ENCODE assay signal across 17 mouse cellular contexts in genomic region chr12:75827751-75828150, GRCm38 (mm10). TPM values are rescaled to one million over a fixed set of nuclear protein-coding genes. Genes with fewer than 3 reads are reported as not detected.
A peak's percentile ranks its signal among the peaks of the same experiment; 100 is the strongest.
DNase-seq lines count a peak whose midpoint lies in the region; ATAC-seq and TF ChIP-seq lines count a peak whose summit lies in the region.
"Had no signal": no experiment of that assay in that cellular context is flagged by ENCODE, and none has a peak within 500 bp of the region (broad histone marks: within the 10 kb centered on the region; RNA-seq: fewer than 3 reads in every experiment).

No protein-coding gene starts in this region.

- ATAC-seq in stomach, postnatal 0 days (ENCODE audit: low FRiP score, low TSS enrichment) = peak; percentile 84
- no peak for ATAC-seq in midbrain, embryonic 13.5 days
- no peak for ATAC-seq in midbrain, embryonic 16.5 days
- ATAC-seq: forebrain, embryonic 13.5 days had no signal

- TF ChIP-seq POLR2A in lung, adult 2 months (IDR thresholded peaks at IDR 0.05; ENCODE audit: borderline replicate concordance, extremely low read depth, low read depth, low read length) = no peak

- H3K4me2 ChIP-seq in stomach, postnatal 0 days (replicated peaks; ENCODE audit: low read depth) = peak overlapping the region; percentile 31
- H3K4me2 ChIP-seq in midbrain, embryonic 13.5 days (replicated peaks) = no peak overlapping the region
- H3K4me2 ChIP-seq in midbrain, embryonic 16.5 days (ENCODE audit: low read length) = no peak overlapping the region
- H3K4me2 ChIP-seq: forebrain, embryonic 13.5 days; midbrain, embryonic 11.5 days; neural tube, embryonic 12.5 days had no signal

- DNase-seq in adrenal gland, adult (ENCODE audit: inconsistent age in 2 of 2, low spot score in 1 of 2) = peak; percentile 77 to 88
- no peak for DNase-seq in adrenal gland, postnatal 4 days (ENCODE audit: low spot score in 2 of 2)
- DNase-seq in lung, adult 2 months = no peak
- DNase-seq in lung, postnatal 14 days = no peak
- peak; percentile 55 for DNase-seq in stomach, postnatal 0 days (ENCODE audit: low spot score)
- DNase-seq: cerebellum, adult 8-10 months; heart, adult 11 months; layer of hippocampus, adult 9-11 months; lung, postnatal 10 days; right cerebral cortex, adult 18-20 months had no signal

- H3K9me3 ChIP-seq in stomach, postnatal 0 days (ENCODE audit: control insufficient read depth, low read length) = no peaks in the 10 kb centered on the region
- H3K9me3 ChIP-seq in midbrain, embryonic 13.5 days = no peaks in the 10 kb centered on the region
- no peaks in the 10 kb centered on the region for H3K9me3 ChIP-seq in midbrain, embryonic 16.5 days (replicated peaks; ENCODE audit: control insufficient read depth, low read length, poor library complexity, severe bottlenecking)
- H3K9me3 ChIP-seq: forebrain, embryonic 13.5 days; G1E; neural tube, embryonic 12.5 days had no signal

- no peaks in the 10 kb centered on the region for H3K27me3 ChIP-seq in stomach, postnatal 0 days (ENCODE audit: control insufficient read depth, insufficient read depth, low read length)
- no peaks in the 10 kb centered on the region for H3K27me3 ChIP-seq in midbrain, embryonic 13.5 days
- no peaks in the 10 kb centered on the region for H3K27me3 ChIP-seq in midbrain, embryonic 16.5 days (ENCODE audit: control insufficient read depth, insufficient read depth, low read depth, low read length)
- H3K27me3 ChIP-seq: forebrain, embryonic 13.5 days; neural tube, embryonic 12.5 days had no signal

- 51% methylated on average over 15 of the region's 15 CpGs for WGBS in lung, adult 2 months
- 53% methylated on average over 15 of the region's 15 CpGs for WGBS in stomach, postnatal 0 days
- WGBS in midbrain, embryonic 13.5 days = 90% methylated on average over 15 of the region's 15 CpGs
- 88% methylated on average over 15 of the region's 15 CpGs for WGBS in midbrain, embryonic 16.5 days

- no peak for TF ChIP-seq CTCF in lung, adult 2 months (IDR thresholded peaks at IDR 0.05; ENCODE audit: insufficient read depth, low read length)
- TF ChIP-seq CTCF in stomach, postnatal 0 days (IDR thresholded peaks at IDR 0.05; ENCODE audit: low read depth) = no peak

- no peaks in the 10 kb centered on the region for H3K36me3 ChIP-seq in stomach, postnatal 0 days (ENCODE audit: control insufficient read depth, insufficient read depth, low read length)
- no peaks in the 10 kb centered on the region for H3K36me3 ChIP-seq in midbrain, embryonic 13.5 days
- H3K36me3 ChIP-seq in midbrain, embryonic 16.5 days (ENCODE audit: control insufficient read depth, insufficient read depth, low read length) = no peaks in the 10 kb centered on the region
- H3K36me3 ChIP-seq: G1E; neural tube, embryonic 12.5 days had no signal

- peaks cover 11% of the 10 kb centered on the region for H3K4me1 ChIP-seq in lung, adult 2 months (ENCODE audit: control insufficient read depth, insufficient read depth, low read length)
- H3K4me1 ChIP-seq in brown adipose tissue, adult 24 weeks (ENCODE audit: control insufficient read depth, insufficient read depth, insufficient read length, low read length) = peaks cover 24% of the 10 kb centered on the region
- H3K4me1 ChIP-seq in stomach, postnatal 0 days (replicated peaks; ENCODE audit: control insufficient read depth, insufficient read depth) = no peaks in the 10 kb centered on the region
- H3K4me1 ChIP-seq in midbrain, embryonic 13.5 days (replicated peaks) = 0 out of 2 replicates have a peak, but pooled peaks cover 5% of the 10 kb centered on the region
- H3K4me1 ChIP-seq in midbrain, embryonic 16.5 days (ENCODE audit: control insufficient read depth, insufficient read depth, low read length) = no peaks in the 10 kb centered on the region

- no peak overlapping the region for H3K9ac ChIP-seq in stomach, postnatal 0 days (ENCODE audit: low read length)
- no peak overlapping the region for H3K9ac ChIP-seq in midbrain, embryonic 13.5 days (replicated peaks)
- H3K9ac ChIP-seq in midbrain, embryonic 16.5 days (ENCODE audit: low read depth, low read length) = no peak overlapping the region
- H3K9ac ChIP-seq: forebrain, embryonic 13.5 days; neural tube, embryonic 12.5 days had no signal

- no peak for TF ChIP-seq EP300 in stomach, postnatal 0 days (optimal IDR thresholded peaks at IDR 0.05)

- H3K4me3 ChIP-seq in lung, adult 2 months (replicated peaks; ENCODE audit: extremely low read depth, low read depth, low read length) = peak overlapping the region; percentile 48
- peak overlapping the region; percentile 4; the same call in 1 of the 2 replicates for H3K4me3 ChIP-seq in brown adipose tissue, adult 24 weeks (ENCODE audit: insufficient read depth, low read depth, low read length)
- H3K4me3 ChIP-seq in stomach, postnatal 0 days (ENCODE audit: low read depth, low read length) = no peak overlapping the region
- H3K4me3 ChIP-seq in midbrain, embryonic 13.5 days (replicated peaks) = no peak overlapping the region
- no peak overlapping the region for H3K4me3 ChIP-seq in midbrain, embryonic 16.5 days (ENCODE audit: low read depth, low read length)
- H3K4me3 ChIP-seq: forebrain, embryonic 13.5 days; neural tube, embryonic 12.5 days had no signal

- peak overlapping the region; percentile 20 for H3K27ac ChIP-seq in brown adipose tissue, adult 24 weeks (replicated peaks; ENCODE audit: low read depth, low read length)
- peak overlapping the region; percentile 76 for H3K27ac ChIP-seq in stomach, postnatal 0 days (replicated peaks)
- H3K27ac ChIP-seq in midbrain, embryonic 13.5 days = no peak overlapping the region
- H3K27ac ChIP-seq in midbrain, embryonic 16.5 days (ENCODE audit: low read length) = no peak overlapping the region
- H3K27ac ChIP-seq: forebrain, embryonic 13.5 days; neural tube, embryonic 12.5 days had no signal

RNA-seq across cellular contexts. Expression of gene Syne2, which starts 9.8 kb away (rescaled TPM):
- 10 to 100 TPM; 60.1 to 74.7 TPM for total RNA-seq in adrenal gland, postnatal 4 days (2021)
- 79.1 and 82.0 TPM in 2 replicates for polyA plus RNA-seq in lung, adult 2 months (2012; rRNA removed)
- polyA plus RNA-seq in brown adipose tissue, adult 24 weeks (2012; ENCODE audit: insufficient read depth, insufficient read length, missing spikeins) = 19.7 and 22.0 TPM in 2 replicates
- polyA plus RNA-seq in stomach, postnatal 0 days (2015; fragmentation: Nextera tagmentation; extraction: Ambion mirVana) = 13.7 and 16.1 TPM in 2 replicates
- polyA plus RNA-seq in midbrain, embryonic 13.5 days (2015; fragmentation: Nextera tagmentation; extraction: Ambion mirVana) = 74.5 and 84.4 TPM in 2 replicates
- 41.4 and 51.6 TPM in 2 replicates for polyA plus RNA-seq in midbrain, embryonic 16.5 days (2015; fragmentation: Nextera tagmentation; extraction: Ambion mirVana)
- polyA plus RNA-seq: G1E had no signal

Comparison
In these comparisons a context has a peak if more than half of its experiments do, and no peak if none do; other contexts are left out.
1. DNase-seq: peak in adrenal gland, adult (2 of 2) and stomach, postnatal 0 days (single experiment); none in adrenal gland, postnatal 4 days (0 of 2), lung, adult 2 months (single experiment) and lung, postnatal 14 days (single experiment).
2. H3K4me3 ChIP-seq: peak in lung, adult 2 months (single experiment) and brown adipose tissue, adult 24 weeks (single experiment); none in stomach, postnatal 0 days (single experiment), midbrain, embryonic 13.5 days (single experiment) and midbrain, embryonic 16.5 days (single experiment).
3. H3K27ac ChIP-seq: peak in brown adipose tissue, adult 24 weeks (single experiment) and stomach, postnatal 0 days (single experiment); none in midbrain, embryonic 13.5 days (single experiment) and midbrain, embryonic 16.5 days (single experiment).